Mouse (Mus musculus): ENCODE results near the gene Med4. TPM values are rescaled to one million over a fixed set of nuclear protein-coding genes. Genes with fewer than 3 reads are reported as not detected.
A peak's percentile ranks its signal among the peaks of the same experiment; 100 is the strongest.

The Med4 gene
- total RNA-seq, 2 experiments from 2014 or later, result 11.9 to 13.4 TPM

- peak; percentile 10 for DNase-seq (ENCODE audit: low spot score)
These were observed 43.4 kb downstream of the Med4 start for GRCm38 (mm10) chr14:73553122-73553696.

Other genes with a start within 250 kb of the Med4 start
- 10 to 100 TPM; 15.5 to 17.8 TPM for gene Rb1, start 184.2 kb upstream of the Med4 start, total RNA-seq (2021)
- gene Itm2b, start 124.7 kb upstream of the Med4 start, total RNA-seq (2021), result 100 to 1,000 TPM; 281 to 288 TPM
- gene Sucla2, start 15.3 kb downstream of the Med4 start, total RNA-seq (2021), result 100 to 1,000 TPM; 397 to 420 TPM
- gene Nudt15, start 38.2 kb downstream of the Med4 start, total RNA-seq (2021), result 1 to 10 TPM; 4.4 to 5.3 TPM
- gene Gm21750, start 151.2 kb downstream of the Med4 start, total RNA-seq (2021), result not detected